Mouse (Mus musculus) layer of hippocampus, postnatal 14 days (tissue): ENCODE measurements around the gene Khnyn. TPM values are rescaled to one million over a fixed set of nuclear protein-coding genes. Genes with fewer than 3 reads are reported as not detected.

Experiments
- DNase-seq, 2 experiments: peaks; one replicate each; pipeline ENCODE4 v3.0.0; 2021 to 2022; ENCODE audit warnings: low spot score in 2 of 2, mixed read lengths in 1 of 2
- long read RNA-seq, 2 experiments: library from polyadenylated mRNA; stranded (forward); transcript quantifications; one replicate each; pipeline ENCODE4 v2.0.0; 2021
- total RNA-seq, 2 experiments: library from RNA; stranded (reverse); gene quantifications; 2 replicates each; pipeline ENCODE4 v1.2.3; 2021

Khnyn gene
- 10 to 100 TPM; 11.5 to 11.9 TPM for total RNA-seq
- long read RNA-seq, experiment 1, partial matches to known transcripts: 3 of 7 reads
- long read RNA-seq, experiment 1, other reads (novel, unspliced or antisense): 1 of 7 reads
- long read RNA-seq, experiment 2, full-length matches to known transcripts: 6 of 10 reads
- long read RNA-seq, experiment 2, partial matches to known transcripts: 1 of 10 reads
- long read RNA-seq, experiment 2, other reads (novel, unspliced or antisense): 3 of 10 reads

DNA sequence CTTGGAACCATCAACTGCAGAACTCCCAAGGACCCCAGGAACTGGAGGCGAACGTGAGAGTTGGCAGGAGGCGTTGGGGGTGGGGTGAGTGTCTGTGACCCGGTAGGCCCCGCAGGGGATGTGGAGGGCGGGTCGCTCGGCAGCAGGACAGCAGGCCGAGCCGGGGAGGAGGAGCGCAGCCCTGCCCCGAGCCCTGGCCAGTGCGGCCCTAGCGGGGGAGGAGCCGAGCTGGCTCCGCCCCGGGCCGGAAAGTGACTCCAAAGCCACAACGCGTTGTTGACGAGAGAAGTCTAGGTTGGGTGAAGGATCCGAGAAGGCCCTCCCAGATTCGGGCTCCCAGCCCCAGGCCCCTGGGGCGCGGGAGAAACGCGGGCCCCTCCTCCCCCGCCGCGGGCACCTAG, at the start of gene Khnyn:
Gene Khnyn, plus strand, starts transcription at position 235 of the 401 bp plus-strand sequence.
- DNase-seq: peak; percentile 76 to 82

DNA sequence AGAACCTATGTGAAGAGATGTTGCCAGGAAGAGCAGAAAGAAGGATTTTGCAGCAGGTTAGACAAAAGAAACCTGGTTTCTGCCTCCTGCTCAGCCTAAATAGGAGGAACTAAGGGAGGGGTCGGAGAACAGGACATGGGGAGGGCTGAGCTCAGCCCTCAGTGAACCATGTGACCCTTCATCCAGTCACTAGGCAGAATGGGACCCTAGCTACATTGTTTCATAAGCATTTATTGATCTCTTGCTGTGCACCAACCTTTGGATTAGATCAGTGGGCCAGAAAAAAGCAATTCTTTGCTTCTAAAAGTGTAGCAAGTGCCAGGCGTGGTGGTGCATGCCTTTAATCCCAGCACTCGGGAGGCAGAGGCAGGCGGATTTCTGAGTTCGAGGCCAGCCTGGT, 46.4 kb upstream of the Khnyn start:
- no peak for DNase-seq

DNA sequence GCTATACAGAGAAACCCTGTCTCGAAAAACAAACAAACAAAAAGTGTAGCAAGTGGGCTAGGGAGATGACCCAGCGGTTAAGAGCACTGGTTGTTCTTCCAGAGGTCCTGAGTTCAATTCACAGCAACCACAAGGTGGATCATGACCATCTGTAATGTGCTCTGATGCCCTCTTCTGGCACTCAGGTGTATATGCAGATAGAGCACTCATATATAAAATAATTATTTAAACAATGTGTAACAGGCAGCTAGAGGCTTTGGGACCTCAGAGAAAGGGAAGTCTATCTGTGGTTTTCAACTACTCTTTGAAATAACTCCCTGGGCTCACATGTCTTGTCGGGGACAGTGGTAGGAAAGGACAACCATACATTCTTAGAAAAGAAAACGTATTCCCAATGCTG, 46.0 kb upstream of the Khnyn start:
- DNase-seq: no peak

DNA sequence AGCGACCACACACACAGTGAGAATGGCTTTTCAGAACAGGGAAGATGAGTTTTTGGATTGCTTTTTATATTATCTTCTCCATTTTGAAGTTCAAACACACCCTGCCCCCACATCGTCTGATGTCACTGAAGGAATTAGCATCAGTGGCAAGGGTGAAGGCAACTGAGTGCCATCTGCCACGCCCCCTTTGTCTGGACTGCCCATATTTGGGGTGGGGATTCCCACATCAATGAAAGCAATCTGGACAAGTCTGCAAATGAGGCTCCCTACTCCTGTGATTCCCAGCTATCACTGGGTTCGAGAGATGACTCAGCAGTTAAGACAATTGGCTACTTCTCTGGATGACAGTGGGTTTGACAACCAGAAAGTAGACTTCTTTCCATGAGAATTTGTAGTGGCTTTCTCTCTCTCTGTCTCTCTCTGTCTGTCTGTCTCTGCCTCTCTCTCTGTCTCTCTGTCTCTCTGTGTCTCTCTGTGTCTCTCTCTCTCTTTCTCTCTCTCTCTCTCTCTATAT, 43.8 kb upstream of the Khnyn start:
- no peak for DNase-seq

DNA sequence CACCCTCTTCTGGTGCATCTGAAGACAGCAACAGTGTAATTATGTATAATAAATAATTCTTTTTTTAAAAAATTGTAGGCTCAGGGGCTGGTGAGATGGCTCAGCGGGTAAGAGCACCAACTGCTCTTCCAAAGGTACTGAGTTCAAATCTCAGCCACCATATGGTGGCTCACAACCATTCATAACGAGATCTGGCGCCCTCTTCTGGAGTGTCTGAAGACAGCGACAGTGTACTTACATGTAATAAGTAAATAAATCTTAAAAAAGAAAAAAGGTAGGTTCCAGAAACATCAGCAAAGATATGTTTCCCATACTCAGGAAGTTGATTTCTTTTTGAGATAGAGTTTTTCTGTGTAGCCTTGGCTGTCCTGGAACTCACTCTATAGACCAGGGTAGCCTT, 42.0 kb upstream of the Khnyn start:
- DNase-seq: no peak

DNA sequence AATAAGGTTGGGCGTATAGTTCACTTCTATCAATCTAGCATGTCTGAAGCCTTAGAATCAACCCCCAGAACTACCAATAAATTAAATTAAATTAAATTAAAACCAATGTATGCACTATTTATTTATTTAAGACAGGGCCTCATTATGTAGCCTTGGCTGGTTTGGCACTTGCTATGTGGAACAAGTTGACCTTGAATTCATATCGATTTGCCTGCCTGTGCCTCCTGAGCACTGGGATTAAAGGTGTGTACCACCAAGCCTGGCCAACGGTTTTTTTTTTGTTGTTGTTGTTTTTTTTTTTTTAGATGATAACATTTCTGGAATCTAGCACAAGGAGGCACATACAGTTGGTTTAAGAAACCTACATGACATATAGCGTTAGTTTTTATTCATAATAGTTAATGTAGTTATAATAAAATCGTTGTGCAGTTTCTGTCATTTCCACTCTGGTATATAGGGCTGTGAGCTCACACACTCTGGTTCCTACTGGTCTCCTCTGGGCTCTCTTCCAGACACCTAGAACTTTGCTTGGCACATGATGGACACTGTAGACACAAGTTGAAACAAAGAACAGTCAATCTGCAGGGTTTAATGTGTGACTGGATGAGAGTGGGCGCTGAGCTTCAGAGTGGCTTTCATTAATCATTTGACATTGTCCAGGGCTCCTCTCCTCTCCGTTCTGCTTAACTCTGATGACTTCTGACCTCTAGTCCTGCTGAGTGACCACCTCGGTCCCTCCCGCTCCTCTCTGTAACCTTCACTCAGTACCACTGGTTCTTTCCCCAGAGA, 39.0 kb upstream of the Khnyn start:
- no peak for DNase-seq

DNA sequence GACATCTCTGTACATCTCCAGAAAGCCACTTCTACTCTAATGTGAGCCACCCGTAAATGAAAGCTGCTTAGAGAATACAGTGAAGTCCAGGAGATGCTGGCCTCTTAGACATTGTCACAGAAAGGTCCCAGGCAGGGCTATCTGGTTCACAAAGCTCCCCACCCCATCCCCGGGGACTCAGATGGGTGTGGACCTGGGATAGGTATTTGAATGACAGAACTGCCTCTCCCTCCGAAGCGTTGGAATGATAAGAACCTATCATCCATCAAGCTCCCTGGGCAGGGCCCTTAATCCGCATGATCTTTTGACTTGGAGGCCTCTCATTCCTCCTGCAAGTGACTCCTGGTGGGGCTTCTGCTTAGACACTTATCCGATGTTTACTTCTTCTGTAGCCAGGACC, 33.9 kb upstream of the Khnyn start:
- DNase-seq: no peak

DNA sequence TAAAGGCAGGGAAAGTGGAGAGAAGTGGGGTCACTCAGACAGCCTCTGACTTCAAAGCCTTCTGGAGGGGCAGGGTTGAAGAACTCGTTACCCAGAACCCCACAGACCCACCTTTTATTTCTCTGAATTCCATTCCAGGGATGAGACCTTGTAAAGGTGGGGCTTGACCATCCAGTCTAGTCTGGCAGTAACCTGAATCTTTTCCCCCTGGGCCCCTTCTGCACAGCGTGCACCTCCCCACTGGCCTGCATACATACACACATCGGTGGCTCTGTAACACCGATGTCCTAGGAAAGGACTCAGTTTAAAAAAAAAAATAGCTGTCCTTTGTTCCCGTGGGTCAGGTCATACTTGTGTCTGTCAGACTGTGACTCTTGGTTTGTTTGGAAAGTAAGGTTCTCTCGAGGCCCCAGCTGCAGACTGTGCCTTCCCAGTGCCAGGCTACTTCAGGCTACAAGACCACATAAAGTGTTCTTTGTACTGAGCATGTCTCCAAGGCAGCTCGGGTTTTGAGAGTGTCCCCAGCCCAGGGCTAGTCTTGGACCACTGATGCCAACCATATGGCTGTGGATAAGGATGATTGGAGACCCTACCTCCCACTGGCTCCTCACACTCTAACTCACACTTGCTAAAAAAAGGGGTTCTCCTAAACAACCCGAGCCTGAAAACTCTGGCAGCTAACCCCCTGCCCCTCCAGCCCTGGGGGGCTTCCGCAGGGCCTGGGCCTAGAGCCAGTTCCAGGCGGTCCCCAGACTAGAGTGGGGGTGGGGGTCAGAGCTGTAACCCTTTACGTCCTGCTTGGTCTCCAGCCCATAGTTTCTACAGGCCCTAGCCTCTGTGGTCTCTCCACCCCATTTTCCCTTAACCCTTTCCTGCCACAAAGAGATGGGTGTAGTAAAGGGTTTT, 31.8 kb upstream of the Khnyn start:
- DNase-seq: peak; percentile 33 to 35

DNA sequence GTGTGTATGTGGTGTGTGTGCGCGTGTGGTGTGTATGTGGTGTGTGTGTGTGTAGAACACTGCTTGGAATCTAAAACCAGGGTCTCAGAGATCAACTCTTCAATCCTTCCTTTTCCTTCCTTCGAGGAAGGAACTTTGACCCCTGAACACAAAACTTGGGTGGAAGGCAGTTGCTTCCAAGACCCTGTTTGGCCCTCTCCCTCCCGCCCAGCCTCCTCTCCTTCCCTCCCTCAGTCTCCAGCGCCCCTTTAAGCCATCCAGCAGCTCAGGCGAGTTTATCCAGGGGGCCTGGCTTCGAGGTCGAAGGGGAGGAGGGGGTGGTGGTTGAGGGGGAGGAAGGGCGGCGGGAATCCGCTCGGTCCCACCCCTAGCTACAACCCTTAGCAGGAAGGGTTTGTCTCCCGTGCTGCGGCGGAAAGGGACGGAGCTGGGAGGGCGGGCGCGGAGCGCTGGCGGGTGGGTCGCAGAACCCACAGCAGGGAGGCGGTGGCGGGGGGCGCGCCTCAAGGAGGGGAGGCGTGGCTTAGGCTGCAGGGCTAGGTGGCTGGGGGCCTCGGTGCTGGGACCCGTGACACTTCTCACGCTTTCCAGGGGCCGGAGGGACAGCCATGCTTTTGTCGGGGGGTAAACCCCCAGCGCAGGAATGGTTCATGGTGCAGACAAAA, 31.0 kb upstream of the Khnyn start, which contains the start of gene Nynrin:
Gene Nynrin, plus strand, starts transcription at position 390 of the 665 bp plus-strand sequence.
- DNase-seq: peak; percentile 29 to 34

DNA sequence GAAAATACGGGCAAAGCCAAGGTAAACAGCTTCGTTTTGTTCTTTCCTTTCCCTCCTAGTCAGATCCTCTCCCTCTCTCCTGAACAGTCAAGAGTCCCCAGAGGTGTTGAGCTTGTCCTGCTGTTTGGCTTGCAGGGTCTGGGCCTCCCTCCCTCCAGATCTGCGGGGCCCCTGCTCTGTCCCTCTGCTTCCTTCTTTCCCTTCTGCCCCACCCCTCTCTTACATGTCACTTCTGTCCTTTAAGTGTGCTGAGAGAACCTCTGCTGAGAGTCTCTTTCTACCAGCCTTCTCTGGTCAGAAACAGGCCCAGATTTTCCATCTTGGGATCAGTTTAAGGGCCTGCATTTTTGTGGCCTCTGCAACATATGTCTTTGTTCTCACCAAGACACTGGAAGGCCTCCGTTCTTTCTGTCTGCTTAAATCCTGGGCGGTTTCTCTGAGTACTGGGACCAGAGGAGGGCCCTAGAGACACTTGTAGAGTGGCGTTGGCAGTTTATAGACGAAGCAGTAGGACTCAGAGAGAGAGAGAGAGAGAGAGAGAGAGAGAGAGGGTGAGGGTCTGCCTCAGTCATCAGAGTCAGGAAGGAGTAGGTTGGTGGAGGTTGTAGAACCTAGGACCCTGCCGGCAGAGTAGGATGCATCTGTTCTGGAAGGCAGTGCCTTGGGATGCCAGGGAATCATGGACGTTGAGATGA, 30.2 kb upstream of the Khnyn start:
- no peak for DNase-seq

DNA sequence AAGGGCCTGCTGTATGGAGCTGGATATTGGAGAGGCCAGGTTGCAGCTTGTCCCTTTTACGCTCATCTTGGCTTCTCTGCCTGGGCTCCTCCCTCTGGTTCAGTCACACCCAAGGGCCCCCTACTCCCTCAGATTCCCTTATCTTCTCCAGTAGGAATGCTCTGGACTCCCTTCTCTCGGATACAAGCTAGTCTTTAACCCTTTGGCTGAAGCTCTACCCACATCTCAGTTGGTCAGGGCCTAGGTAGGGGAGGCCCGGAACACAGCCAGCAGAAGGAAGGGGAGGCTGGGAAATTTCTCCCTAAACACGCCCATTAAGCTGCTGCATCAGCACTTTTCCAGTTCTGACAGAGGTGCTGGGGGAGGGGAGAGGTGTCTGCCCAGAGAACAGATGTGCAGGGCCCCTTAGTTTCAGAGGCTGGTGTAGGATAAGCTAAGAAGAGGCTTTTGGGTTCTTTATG, 29.6 kb upstream of the Khnyn start:
- no peak for DNase-seq

DNA sequence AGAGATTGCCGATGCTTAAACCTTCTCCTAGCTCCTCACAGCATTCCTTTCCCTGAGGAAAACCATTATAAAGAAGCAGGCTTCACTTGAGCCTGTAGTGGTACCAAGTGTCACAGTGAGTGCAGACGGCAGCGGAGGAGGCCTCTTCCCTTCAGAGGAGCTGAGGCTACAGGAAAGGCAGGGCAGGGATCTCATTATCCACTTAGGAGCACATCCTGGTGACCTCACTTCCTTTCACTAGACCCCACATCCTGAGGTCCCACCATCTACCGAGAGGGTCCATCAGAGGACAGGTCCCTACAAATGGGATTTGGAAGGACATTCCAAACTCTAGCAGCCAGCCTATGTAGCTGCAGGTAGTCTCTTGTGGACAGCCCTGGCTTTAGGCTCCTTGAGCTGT, 27.2 kb upstream of the Khnyn start:
- no peak for DNase-seq

DNA sequence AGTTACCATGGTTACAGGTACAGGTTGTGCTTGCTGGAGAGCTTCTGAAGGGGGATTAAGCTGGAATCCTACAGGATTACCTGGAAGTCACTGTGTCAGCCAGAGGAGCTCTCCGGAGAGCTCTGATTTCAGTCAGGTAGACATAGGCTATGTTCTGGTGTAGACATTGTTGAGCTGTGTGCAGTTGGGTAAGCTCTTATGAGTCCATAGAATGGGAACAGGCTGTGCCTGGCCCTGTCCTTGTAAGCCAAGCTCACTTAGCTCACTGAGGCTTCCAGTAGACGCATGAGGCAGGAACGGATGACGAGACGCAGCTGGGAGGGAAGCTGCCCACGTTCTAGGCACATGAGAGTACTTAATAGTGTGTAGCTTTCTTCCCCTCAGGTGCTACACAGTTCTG, 22.6 kb upstream of the Khnyn start:
- DNase-seq: no peak

DNA sequence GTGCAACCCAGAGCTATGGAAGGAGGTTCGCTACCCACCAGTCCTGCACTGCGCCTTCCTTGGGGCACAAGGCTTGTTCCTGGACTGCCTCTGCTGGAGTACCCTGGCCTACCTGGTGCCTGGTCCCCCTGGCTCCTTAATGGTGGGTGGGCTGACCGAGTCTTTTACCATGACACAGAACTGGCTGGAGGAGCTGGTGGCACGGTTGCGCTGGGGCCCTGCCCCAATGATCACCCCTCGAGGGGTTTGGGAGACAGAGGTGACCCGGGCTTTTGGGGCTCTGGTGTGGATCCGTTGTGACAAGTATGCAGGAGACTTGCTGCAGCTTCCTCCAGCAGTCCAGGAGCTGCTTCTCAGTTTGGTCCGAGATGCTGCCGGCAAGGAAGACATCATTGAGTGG, 21.8 kb upstream of the Khnyn start:
- DNase-seq: no peak

DNA sequence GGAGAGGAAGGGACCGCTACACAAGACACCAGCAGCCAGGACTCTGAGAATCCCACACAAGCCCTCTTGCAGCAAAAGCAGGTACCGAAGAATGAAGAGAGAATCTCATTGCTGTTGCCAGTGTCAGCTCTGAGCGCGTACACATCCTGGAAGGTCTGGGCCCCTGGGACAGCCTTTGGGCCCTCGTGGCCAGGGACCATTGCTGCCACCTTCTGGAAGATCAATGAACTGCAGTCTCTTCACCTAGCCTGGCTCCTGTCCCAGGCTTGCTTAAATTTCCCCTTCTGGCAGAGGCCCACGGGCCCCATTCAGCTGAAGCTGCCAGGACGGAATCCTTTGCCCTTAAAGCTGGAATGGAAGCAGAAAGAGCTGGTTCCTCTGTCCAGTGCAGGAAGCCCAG, 21.0 kb upstream of the Khnyn start:
- peak; percentile 51 to 53 for DNase-seq

DNA sequence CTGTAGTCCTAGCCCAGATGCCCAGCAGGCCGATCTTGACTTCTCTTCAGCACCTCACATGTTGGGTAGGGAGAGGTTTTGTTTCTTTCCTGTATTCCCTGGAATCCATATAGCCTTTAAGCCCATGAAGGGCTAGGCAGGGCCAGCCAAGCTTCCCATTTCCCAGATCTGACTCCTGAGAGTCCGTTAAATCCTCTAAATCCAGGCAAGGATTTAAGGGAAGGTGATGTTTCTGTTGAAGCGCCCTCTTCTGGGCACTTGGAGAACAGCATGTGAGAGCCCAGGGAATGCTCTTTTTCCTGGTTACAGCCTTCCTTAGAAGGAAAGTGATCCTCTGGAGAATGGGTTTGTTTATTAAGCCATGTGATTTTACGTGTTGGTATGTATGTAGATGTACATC, 17.8 kb upstream of the Khnyn start:
- peak; percentile 55 to 57 for DNase-seq

DNA sequence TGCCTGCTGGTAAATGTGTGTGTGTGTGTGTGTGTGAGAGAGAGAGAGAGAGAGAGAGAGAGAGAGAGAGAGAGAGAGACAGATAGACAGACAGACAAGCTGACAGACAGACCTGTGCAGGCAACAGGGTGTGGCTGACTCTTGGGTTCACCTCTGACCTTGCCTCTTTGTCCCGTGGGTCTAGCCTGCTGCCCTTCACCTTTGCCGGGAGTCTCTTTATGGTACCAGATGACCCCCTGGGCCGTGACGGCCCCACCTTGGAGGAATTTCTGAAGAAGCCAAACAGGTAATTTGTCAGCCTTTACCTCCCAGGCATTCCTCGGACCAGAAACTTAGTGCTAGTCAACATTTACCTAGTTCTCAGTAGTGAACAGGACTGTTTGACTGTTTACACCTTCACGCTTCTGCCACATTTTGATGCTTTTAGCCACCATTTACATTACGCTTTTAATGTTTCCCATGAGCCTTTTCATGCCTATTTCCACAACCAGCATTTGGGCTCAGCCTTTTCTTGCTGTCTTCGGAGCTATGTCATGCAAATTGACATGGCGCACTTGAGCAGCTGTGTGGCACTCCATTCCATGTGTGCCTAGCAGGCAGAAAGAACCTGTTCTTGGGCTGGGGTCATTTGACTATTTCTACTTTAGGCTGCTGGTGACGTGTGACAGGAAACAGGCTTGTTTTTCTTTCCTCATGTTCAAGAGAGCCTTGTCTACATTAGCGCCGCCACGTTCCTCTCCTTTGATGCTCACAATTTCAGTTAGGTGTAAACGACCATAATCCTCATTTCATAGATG, 16.3 kb upstream of the Khnyn start:
- DNase-seq: no peak

DNA sequence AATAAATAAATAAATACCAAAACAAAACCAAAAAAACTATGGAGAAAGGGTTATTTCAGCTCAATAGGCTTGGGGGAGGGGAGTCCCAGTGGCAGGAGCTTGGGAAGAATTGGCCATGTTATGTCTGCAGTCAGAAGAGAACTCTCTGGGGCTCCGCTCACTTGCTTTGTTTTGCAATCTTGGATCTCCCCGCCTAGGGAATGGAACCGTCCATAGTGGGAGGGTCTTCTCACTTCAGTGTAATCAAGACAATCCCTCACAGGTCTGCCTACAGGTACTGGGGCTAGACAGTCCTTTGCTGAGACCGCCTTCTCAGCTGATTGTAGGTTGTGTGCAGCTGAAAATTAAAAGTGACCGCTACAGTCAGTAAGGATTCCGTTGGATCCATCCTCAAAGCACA, 15.2 kb upstream of the Khnyn start:
- DNase-seq: no peak

DNA sequence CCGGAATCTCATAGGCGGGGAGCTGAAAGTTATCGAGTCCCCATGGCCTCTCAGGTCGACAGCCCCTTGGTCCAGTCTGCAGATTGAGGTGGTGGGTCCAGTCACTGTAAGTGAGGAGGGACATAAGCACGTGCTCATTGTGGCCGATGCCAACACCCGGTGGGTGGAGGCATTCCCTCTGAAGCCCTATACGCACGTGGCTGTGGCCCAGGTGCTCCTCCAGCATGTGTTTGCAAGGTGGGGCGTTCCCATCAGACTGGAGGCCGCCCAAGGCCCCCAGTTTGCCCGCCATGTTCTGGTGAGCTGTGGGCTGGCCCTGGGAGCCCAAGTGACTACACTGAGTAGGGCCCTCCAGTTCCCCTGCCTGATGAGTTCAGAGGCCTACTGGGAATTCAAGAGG, 12.7 kb upstream of the Khnyn start:
- DNase-seq: no peak
